Mouse (Mus musculus): ENCODE results near the gene Esrrg.

- TF ChIP-seq CTCF (IDR thresholded peaks at IDR 0.05; ENCODE audit: extremely low read depth, insufficient read depth, low read length) (no peak), POLR2A (IDR thresholded peaks at IDR 0.05; ENCODE audit: extremely low read depth, insufficient read depth, low read length) (no peak)
Measured at GRCm38 (mm10) chr1:188000189-188000588, 391.6 kb downstream of the Esrrg start.
